Mouse (Mus musculus) cortical plate, adult 2 months (tissue): Measurements from ENCODE around the gene Pcx. TPM values are rescaled to one million over a fixed set of nuclear protein-coding genes. Genes with fewer than 3 reads are reported as not detected.

ENCODE experiments used
- H3K27ac ChIP-seq: fragments of 200-500 bp; 2 replicates; pipeline ENCODE4 v1.5.1; 2012; ENCODE audit warnings: low read length, control low read depth, inconsistent platforms; ENCODE audit not compliant: insufficient read depth
- H3K4me1 ChIP-seq: fragments of 200-500 bp; 2 replicates; pipeline ENCODE4 v1.6.1; 2011; ENCODE audit warnings: low read length; ENCODE audit not compliant: control insufficient read depth, insufficient read depth
- H3K4me3 ChIP-seq: fragments of 200-500 bp; 2 replicates; pipeline ENCODE4 v1.5.1; 2011; ENCODE audit warnings: mild to moderate bottlenecking, low read length, control low read depth; ENCODE audit not compliant: insufficient read depth
- CTCF ChIP-seq: fragments of 200-500 bp; IDR thresholded peaks from 2 replicates; pipeline ENCODE4 v1.5.1; 2011; ENCODE audit warnings: mild to moderate bottlenecking, control low read depth, low read length; ENCODE audit not compliant: insufficient read depth; ENCODE audit errors: extremely low read depth
- POLR2A ChIP-seq: fragments of 200-500 bp; IDR thresholded peaks from 2 replicates; pipeline ENCODE4 v1.6.1; 2011; ENCODE audit warnings: mild to moderate bottlenecking, low read length, control low read depth; ENCODE audit not compliant: insufficient read depth; ENCODE audit errors: extremely low read depth
- polyA plus RNA-seq: library from polyadenylated mRNA; depleted of rRNA; stranded (reverse); fragments of >200 nt; gene quantifications from 2 replicates; pipeline ENCODE4 v1.2.3, GENCODE M21; 2012

The Pcx gene
- polyA plus RNA-seq, 1 experiment = 41.4 TPM

- peaks cover 2% of the 10 kb centered on the region; the same call in 1 of the 2 replicates for H3K4me1 ChIP-seq
- TF ChIP-seq CTCF = no peak
- no peak for TF ChIP-seq POLR2A
- H3K4me3 ChIP-seq = no peak overlapping the region
- no peak overlapping the region for H3K27ac ChIP-seq
Measured at GRCm38 (mm10) chr19:4607406-4607805, 97.1 kb downstream of the Pcx start.

DNA sequence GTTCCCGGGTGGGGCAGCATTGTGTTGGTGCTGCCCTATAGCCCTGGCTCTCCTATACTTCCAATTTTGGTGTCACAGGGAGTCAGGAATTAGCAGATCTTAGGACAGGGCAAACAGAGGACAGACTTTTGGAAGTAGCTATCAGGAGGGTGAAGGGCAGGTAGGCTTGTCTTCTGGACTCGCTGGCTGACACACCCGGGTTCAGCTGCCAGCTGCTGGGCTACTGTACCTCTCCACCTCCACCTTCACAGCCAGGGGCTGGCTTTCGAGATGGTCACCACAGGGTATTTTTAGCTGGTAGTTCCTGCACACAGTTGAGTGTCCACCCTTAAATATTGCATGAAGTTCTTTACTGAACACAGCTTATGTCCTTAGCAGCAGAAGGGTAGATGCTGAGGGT is 98.2 kb downstream of the Pcx start:
- Histone ChIP-seq H3K27ac (no peak overlapping the region), H3K4me1 (peaks cover 2% of the 10 kb centered on the region; the same call in 1 of the 2 replicates), H3K4me3 (no peak overlapping the region)
- TF ChIP-seq CTCF = no peak
- no peak for TF ChIP-seq POLR2A

DNA sequence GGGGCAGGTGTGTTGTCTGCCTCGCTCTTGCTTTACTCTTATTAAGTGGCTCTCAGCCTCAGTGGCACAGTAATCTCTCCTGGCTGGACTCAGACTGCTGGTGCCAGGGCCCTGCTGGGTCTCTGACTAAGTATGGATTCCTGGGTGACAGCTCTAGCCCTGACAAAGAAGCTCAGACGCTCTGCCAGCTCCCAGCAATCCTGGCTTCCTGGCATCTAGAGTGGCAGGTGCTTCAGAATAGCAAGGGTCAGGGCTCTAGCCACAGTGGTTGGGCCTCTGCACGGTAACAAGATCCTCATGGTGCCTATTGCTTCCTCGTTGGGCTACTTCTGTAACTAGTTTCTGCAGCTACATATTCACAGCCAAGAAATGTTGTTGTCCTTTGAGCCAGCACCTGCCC is 99.8 kb downstream of the Pcx start:
- H3K4me1 ChIP-seq = peaks cover 3% of the 10 kb centered on the region; the same call in 1 of the 2 replicates
- TF ChIP-seq CTCF = no peak
- no peak for TF ChIP-seq POLR2A
- no peak overlapping the region for H3K27ac ChIP-seq
- no peak overlapping the region for H3K4me3 ChIP-seq

GRCm38 (mm10) chr19:4612181-4612961 is 102.1 kb downstream of the Pcx start:
- Histone ChIP-seq H3K4me3 (no peak overlapping the region), H3K27ac (no peak overlapping the region), H3K4me1 (peaks cover 3% of the 10 kb centered on the region; the same call in 1 of the 2 replicates)
- TF ChIP-seq POLR2A (no peak), CTCF (no peak)

- Histone ChIP-seq H3K4me1 (peaks cover 3% of the 10 kb centered on the region; the same call in 1 of the 2 replicates), H3K27ac (no peak overlapping the region), H3K4me3 (peak overlapping the region; percentile 68; the same call in 1 of the 2 replicates)
- no peak for TF ChIP-seq POLR2A
- TF ChIP-seq CTCF = no peak
Measured at GRCm38 (mm10) chr19:4613464-4614304, 103.4 kb downstream of the Pcx start.

GRCm38 (mm10) chr19:4614305-4615150 is 104.3 kb downstream of the Pcx start:
- Histone ChIP-seq H3K4me1 (peaks cover 3% of the 10 kb centered on the region; the same call in 1 of the 2 replicates), H3K27ac (peak overlapping the region; percentile 98), H3K4me3 (peak overlapping the region; percentile 68)
- TF ChIP-seq POLR2A = no peak
- TF ChIP-seq CTCF = no peak

DNA sequence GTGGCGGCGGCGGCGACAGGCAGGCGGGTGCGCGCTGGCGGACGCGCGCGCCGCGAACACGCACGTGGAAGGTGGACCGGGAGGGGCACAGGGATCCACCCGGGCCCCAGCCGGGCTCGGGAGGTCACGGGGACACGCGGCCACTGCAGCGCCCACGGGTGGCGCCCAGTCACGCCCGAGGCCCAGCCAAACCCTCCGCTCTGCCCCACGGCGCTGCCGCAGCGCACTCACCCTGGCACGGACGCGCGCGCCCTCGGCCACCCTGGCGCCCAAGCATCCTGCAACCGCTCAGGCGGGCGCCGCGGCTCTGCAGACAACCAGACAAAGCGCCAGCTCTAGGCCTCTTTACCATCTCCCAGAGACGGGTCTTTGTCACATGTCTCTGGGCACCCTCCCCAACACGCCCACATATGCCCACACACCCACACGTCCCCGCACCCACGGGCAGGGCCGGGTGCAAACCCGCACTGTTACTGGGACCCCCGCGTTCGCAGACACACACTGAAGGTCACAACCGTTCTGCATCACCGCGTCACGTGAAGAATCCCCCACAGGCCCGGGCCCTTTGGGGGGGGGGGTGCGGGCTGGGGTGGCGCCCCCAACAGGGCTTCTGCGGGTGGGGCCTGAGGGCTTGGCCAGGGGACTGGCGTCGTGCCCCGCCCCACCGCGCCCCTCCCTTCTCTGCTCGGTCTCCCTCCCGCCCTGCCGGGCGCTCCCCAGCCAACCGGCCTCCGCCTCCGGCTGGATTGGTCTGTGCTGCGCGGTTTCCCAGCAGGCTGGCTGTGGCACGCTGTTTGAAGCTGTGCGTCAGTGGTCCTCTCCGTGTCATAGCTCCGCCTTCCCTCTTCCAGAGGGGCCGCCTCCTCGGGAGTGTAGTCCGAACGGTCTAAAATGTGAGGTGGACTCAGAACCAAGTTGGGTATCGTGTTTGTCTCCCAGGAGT is 105.2 kb downstream of the Pcx start, which contains the start of gene Lrfn4:
Lrfn4 (minus strand) TSS at position 517 of the 943 bp plus-strand sequence.
- H3K4me1 ChIP-seq = peaks cover 3% of the 10 kb centered on the region; the same call in 1 of the 2 replicates
- peak within 1 kb of the TSS; percentile 68 for H3K4me3 ChIP-seq
- TF ChIP-seq POLR2A = peak; percentile 76
- TF ChIP-seq CTCF = no peak
- peak within 1 kb of the TSS; percentile 98 for H3K27ac ChIP-seq

DNA sequence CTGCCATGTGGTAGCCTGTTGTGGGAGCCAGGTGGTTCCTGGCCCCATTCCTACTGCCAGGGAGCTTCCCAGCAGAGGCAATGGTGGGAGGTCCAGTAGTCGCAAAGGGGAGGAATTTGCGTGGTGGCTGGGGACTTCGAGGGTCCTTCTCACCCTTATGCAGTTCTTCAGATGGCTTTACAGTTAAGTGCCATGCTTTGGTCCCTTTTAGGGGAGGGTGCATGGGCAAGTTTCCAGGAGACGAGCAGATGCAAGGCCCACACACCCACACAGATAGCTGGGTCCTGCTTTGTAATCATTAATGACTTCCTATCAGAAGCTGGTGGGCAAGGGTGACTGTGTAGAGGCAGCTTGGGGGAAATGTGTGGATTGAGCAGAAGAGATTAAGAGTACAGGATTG is 106.3 kb downstream of the Pcx start:
- 0 out of 2 replicates have a peak, but pooled peaks cover 2% of the 10 kb centered on the region for H3K4me1 ChIP-seq
- no peak overlapping the region for H3K4me3 ChIP-seq
- no peak overlapping the region for H3K27ac ChIP-seq
- TF ChIP-seq CTCF (no peak), POLR2A (no peak)
